Mouse (Mus musculus) lung, postnatal 36 days (tissue): ENCODE data around the gene BC030499.

ENCODE experiments used
- DNase-seq: peaks from one replicate; pipeline ENCODE4 v3.0.0; 2022; ENCODE audit warnings: mixed read lengths

Gene BC030499

DNA sequence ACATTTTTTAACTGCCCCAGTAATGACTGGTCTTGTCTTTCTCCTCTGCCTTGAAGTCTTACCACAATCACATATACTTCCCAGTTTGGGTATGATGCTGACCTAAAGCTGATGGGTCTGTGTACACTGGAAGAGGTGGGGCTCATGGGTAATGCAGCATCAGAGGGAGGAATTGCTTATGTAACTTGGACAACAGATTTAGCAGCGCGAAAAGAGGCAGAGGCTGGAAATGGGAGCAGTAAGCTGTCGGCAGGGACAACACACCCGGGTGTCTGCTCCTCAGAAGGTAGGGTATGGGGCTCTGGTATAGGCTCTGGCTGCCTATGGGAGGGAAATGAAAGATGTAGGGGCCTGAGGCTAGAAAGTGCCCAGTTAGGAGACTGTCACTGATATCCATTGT lies at the start of gene BC030499:
Gene BC030499, plus strand, starts transcription at position 188 of the 400 bp plus-strand sequence.
- DNase-seq = no peak

DNA sequence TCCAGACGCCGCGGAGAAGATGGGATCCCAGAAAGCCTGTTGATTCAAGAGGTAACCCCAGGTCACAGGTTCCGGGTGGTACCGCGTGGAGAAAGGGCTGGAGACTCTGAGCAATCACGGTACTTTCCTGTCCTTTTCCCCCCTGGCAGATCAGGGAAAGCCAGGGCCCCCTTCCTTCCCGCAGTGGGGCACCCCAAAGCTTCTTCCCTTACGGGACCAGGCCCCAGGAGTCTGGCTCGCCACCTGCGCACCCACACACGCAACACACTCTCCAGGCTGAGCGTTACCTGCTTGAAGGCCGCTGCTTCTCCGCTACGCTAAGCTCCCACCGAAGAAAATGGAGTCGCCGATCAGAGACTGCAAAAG lies 45.4 kb upstream of the BC030499 start:
- DNase-seq = no peak

DNA sequence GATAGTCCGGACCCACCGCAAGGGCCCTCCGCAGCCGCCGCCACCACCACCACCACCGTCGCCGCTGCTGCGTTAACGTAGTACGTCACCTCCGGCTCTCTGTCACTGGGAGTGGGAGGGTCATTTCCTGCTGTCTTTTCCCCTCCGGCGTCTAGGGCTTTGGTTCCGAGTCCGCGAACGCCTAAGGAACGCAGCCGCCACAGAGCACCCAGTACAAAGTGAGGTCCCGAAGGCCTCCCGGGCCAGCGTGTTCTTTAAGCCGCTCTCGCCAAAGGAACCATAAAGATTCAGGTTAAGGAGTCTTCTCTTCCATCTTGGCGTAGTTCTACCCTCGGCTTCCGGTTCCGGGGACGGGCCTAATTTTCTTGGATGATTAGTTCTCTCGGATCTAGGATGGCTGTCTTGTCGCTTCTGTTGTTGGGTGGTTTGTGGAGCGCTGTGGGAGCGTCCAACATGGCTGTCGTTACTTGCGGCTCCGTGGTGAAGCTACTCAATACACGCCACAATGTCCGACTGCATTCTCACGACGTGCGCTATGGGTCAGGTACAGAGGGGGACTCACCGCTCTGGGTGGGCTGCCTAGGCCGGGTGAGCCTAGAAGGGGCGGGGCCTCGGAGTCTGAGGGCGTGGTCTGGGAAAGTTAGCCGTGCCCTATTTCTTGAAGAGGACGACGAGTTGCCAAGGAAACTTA lies 44.9 kb upstream of the BC030499 start, which contains the start of the genes Sdf2 and Supt6:
Gene Sdf2, plus strand, starts transcription at position 120 of the 691 bp plus-strand sequence.
Gene Supt6, minus strand, starts transcription at position 361 of the 691 bp plus-strand sequence.
- DNase-seq = peak; percentile 96

DNA sequence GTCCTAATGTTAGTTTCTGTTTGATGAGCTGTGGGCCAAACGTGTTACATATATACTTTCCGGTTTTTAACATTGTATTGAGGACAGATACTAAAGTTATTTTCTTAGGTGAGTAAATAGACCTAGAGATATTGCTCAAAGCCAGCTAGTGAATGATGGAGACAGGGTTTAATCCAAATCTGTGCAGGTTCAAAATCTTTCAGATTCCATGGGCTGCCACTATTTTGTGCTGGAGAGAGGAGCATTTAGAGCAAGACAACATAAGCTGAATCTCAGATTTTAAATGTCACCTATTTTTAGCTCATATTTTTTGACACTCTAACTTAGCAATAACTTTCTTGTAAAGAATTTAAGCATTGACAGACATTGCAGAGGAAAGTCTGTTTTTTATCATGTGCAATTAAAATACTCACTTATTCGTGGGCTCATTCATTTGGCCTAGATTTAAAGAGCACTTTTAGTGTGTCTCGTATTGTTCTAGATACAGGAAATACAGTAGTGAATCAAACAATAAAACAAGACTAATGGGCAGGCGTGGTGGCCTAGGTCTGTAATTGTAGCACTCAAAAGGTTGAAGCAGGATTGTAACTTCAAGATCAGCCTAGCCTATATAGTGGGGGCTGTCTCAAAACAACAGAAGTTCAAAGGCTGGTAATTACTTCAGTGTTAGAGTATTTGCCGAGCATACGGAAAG lies 44.2 kb upstream of the BC030499 start:
- no peak for DNase-seq

DNA sequence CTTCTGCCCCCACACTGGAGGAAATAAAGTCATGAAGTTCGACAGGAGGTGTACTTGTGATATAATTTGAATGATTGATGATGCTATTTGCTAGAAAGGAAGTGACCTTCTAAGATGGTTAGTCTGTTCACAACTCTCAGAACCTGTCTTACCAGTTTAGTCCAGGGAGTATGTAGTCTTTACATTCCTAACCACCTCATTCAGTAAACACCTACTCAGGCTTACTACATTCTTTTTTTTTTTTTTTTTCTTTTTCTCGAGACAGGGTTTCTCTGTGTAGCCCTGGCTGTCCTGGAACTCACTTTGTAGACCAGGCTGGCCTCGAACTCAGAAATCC lies 43.7 kb upstream of the BC030499 start:
- DNase-seq = no peak

DNA sequence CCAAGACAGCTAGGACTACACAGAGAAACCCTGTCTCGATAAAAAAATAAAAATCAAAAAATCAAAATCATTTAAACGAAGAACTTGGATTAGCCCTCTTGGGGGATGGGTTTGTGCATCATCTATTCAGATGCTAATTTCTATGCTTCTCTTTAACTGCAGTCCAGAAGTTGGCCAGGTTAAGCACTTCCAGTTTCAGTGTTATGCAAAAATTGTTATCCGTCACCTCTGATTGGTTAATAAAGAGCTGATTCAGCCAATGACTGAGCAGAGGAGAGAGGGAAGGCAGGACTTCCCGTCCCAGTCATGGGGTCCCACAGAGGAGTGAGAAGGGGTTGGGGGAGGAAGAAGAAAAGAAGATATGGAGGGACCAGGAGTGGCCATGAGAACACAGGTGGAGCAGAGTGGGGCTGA lies 42.9 kb upstream of the BC030499 start:
- DNase-seq = no peak

DNA sequence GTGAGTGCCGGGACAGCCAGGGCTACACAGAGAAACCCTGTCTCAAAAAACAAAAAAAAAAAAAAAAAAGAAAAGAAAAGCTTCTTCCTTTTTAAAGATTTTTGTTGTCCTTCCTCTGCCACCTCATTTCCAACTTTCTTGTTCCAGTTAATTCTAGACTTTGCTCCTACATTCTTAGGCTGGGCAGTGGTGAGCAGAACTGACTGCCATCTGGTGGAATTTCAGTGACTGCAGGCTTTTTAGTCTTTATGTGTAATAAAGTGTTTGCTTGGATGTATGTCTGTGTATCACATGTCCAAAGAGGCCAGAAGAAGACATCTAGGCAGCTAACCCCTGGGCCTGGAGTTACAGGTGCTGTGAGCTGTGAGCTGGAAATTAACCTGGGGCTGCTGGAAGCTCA lies 34.0 kb upstream of the BC030499 start:
- no peak for DNase-seq

DNA sequence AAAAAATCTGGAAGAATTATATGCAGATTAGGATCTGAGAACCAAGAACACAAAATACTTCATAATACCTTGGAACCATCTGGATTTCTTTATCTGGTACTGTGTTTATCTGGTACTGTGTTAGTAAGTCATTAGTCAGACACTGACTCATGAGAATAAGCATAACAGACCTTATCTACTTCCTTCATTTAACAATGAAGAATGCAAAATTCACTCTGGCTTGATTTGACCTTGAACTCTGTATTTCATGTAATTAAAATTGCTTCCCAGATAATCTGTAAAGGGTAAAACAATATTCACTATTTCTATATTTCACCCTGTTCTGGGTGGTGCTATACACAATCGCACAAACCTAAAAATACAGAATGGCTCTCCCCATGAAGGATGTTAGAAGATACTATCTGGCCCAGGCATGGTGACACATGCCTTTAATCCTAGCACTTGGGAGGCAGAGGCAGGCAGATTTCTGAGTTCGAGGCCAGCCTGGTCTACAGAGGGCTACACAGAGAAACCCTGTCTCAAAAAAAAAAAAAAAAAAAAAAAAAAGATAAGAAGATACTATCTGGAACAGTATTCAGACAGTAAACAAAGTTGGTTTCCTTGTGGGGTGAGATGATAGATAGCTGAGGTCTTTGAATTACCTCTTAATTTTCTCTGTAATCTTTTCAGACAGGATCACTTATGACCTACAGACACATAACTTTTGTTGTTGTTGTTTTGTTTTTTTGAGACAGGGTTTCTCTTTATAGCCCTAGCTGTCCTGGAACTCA lies 30.0 kb upstream of the BC030499 start:
- no peak for DNase-seq

DNA sequence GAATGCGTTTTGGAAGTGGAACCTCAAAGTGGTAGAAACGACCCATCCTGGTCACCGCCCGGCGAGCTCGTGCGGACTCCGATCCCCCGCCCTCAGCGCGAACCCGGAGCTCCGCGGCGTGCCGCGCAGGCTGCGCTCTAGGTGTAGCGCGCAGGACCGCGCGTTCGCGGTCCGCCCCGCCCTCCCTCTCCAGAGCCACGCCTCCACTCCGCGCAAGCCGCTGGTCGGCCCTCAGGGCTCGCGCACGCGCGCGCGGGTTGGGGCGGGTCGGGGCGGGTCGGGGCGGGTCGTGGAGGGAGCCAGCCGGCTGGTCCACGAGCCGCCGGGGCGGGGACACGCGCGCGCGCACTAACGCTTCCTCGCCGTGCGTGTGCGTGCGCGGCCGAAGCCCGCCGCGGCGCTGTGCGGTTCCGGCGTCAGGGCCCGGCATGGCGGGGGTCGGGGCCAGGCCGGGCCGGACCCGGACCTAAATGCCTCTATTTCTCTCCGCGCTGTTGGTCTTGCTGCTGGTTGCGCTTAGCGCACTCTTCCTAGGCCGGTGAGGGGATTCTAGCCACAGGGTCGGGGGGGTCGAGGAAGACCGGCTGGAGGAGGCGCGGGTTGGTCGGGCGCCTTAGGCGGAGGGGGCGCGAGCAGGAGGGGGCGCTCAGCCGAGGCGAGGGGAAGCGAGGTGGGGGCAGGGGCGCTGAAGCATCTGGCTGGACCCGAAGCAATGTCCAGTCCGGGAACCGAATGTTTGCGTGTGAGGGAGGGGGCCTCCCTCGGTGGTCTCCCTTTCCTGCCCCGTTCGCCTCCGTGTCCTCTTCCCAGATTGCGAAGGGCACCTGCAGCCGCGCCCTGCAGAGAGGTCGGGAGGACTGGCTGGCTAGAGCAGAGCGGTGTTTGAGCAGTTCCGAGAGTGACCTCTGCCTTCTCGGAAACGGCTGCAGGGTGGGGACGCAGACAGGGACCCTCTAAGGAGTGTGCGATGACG lies 29.0 kb upstream of the BC030499 start, which contains the start of gene 2610507B11Rik:
Gene 2610507B11Rik, plus strand, starts transcription at position 373 of the 973 bp plus-strand sequence.
- peak; percentile 93 for DNase-seq

DNA sequence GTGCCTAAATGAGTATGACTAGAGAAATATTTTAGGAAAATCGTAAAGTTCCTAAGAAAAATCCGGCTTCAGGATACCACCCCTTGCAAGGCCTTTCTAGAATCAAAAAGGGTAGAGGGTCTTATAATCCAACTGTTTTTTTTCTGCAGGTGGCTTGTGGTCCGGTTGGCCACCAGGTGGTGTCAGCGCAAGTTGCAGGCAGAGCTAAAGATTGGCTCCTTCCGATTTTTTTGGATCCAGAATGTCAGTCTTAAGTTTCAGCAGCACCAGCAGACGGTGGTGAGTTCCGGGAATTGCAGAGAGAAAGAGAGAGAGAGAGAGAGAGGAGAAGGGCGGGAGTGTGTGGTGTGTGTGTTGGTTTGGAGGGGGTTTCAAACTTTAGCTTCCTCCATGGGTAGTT lies 28.1 kb upstream of the BC030499 start:
- DNase-seq = peak; percentile 74

DNA sequence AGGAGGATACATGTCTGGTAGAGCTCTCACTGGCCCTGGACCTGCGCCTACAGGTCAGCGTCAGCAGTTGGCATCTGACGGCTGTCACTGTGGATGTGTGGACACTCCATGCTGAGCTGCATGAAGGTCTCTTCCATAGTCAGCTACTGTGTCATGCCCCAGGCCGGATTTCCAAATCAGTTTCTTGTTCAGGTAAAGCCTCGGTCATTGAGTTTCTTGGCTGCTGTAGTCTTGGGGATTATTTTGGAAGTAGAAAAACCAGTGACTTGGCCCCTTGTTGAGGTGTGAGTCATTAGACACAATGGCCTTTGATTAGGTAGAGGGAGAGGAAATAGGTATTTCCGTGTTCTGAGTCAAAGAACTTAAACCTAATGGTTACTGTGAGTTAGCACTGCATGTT lies 25.1 kb upstream of the BC030499 start:
- DNase-seq = no peak

DNA sequence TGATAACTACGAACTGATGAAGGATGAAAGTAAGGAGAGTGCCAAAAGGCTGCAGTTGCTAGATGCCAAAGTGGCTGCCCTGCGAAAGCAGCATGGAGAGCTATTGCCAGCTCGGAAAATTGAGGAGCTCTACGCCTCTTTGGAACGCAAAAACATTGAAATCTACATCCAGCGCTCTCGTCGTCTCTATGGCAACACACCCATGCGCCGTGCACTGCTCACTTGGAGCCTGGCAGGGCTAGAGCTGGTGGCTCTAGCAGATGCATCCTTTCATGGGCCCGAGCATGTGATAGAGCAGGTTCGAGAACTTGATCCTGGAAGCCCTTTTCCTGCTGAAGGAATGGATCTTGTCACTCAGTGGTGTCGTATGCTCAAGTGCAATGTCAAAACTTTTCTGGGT lies 18.7 kb upstream of the BC030499 start:
- no peak for DNase-seq

DNA sequence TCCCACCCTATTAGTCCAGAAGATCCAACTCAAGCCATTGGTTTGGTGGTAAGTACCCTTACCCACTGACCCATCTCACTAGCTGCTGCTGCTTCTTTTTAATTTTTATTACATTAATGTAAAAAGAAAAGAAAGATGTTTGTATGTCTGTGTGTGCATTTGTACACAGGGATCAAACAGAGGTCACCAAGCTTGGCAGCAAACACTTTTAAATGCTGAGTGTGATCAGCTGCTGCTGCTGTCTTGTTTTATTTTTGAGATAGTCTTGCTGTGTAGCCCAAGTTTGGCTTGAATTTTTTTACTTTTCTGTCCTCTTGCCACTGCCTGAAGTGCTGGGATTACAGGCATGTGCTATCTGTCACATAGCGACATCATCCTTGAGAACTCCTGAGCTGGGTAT lies 15.0 kb upstream of the BC030499 start:
- DNase-seq = no peak

DNA sequence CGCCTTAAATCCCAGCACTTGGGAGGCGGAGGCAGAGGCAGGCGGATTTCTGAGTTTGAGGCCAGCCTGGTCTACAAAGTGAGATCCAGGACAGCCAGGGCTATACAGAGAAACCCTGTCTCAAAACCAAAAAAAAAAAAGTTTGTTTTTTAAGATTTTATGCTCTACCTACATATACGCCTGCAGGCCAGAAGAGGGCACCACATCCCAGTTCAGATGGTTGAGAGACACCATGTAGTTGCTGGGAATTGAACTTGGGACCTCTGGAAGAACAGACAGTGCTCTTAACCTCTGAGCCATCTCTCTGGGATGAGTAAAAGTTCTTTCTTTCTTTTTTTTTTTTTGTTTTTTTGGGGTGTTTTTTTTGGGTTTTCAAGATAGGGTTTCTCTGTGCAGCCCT lies 14.5 kb upstream of the BC030499 start:
- DNase-seq = peak; percentile 13

DNA sequence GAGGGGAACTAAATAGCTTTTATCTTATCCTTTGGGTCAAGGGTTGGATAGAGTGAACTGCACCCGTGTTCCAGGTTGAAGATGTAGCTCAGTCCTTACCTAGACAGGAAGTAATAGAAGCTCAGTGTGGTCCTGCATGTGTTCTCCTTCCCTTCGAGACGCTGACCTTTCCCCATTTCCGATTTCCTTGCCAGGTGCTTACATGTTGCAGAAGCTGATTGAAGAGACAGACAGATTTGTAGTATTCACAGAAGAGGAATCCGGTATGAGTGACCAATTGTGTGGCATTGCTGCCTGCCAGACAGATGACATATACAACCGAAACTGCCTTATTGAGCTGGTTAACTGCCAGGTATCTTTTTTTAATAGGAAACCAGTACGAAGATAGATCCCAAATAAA lies 11.8 kb upstream of the BC030499 start:
- DNase-seq = no peak

DNA sequence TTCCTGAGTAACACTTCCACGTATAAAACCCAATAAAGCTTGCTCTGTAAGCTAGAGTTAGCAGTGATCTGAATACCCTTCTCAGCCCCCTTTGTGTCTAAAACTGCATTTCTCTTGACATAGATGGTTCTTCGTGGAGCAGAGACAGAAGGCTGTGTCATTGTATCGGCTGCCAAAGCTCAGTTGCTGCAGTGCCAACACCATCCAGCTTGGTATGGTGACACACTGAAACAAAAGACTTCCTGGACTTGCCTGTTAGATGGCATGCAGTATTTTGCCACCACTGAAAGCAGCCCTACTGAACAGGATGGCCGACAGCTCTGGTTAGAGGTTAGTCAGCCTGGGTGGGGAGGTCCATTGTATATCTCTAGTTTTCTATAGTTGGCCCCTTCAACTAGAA lies 11.1 kb upstream of the BC030499 start:
- no peak for DNase-seq

DNA sequence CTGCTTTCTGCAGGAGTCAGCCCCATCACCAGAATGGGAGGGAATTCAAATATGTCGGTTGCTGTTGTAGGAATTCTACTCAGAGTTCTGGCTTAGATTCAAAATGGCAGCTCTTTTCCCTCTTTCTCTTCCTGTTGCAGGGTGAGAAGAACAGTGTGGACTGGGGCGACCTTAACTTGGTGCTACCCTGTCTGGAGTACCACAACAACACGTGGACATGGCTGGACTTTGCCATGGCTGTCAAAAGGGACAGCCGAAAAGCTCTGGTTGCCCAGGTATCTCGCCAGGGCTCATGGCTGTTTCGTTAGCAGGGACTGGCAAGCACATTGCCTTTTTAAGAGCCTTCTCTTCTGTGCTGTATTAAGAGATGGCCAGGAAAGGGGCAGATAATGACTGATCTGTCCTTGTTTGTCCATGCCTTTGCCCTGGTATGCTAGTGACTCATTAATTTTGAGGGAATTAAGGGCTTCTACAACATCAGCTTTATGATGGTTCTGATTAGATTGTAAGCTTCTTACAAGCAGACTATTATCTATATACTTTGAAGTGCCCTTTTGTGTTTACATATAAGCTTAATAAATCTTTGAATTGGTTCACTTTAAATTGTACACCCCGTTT lies 1.4 kb upstream of the BC030499 start:
- DNase-seq = no peak

DNA sequence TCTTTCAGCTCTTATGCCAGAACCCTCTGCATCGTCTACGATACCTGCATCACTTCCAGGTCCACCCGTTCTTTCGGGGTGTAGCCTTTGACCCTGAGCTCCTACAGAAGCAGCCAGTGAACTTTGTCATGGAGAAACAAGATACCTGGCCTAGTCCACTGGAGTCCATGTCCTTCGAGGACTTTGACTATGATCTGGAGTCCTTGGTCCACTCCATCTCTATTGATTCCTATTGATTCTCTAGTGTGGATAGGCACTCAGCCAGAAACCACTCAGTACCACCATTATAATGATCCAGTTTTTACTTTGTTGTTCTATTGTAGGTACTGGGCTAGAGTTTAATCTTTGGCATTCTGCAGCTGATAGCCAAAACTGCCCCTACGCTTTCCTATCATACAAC lies 3.9 kb downstream of the BC030499 start:
- DNase-seq = no peak

DNA sequence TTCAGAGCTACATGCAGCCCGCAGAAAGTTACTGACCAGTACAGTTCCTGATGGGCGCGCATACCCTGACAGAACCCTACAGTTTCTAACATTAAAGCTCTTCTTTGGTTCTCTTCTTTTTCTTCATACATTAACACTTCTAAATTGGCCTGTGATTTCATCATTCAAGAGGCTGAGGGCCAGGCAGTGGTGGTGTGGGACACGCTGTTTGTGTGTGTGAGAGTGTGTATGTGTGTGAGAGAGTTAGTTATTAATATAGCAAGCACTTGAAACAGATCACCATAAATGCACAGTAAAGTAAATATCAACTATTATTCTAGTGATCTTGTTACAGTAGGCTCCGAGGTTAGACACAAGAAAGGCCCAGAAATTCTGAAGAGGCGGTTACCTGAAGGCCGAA lies 10.3 kb downstream of the BC030499 start:
- peak; percentile 4 for DNase-seq

DNA sequence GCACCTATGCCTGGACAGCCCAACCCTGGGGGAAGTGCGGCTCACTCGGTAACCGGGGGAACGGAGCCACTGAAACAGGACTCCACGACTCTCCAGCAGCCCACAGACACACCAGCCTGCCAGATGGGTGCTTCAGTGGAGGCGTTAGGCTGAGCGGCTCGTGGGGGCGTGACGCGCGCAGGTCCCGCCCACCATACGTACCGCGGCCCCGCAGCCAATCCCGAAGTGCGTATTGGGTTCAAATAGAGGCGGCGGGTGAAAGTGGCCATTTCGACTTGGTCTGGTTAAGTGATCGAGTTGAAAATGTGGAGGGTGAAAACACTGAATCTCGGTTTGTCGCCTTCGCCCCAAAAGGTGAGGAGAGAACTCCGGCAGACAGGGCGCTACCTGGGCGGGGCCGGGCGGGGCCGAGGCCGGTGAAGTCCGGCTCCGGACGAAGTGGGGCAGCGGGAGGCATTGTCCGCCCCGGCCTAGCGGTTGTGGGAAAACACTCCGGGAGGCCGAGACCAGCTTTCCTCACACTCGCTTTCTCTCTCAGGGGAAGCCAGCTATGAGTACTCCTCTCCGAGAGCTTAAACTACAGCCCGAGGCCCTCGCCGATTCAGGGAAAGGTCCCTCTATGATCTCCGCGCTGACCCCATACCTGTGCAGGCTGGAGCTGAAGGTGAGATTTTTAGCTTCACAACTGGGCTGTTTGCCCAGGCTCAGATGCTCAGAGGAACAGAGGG lies 10.9 kb downstream of the BC030499 start, which contains the start of gene Spag5:
Gene Spag5, plus strand, starts transcription at position 173 of the 728 bp plus-strand sequence.
- peak; percentile 93 for DNase-seq

DNA sequence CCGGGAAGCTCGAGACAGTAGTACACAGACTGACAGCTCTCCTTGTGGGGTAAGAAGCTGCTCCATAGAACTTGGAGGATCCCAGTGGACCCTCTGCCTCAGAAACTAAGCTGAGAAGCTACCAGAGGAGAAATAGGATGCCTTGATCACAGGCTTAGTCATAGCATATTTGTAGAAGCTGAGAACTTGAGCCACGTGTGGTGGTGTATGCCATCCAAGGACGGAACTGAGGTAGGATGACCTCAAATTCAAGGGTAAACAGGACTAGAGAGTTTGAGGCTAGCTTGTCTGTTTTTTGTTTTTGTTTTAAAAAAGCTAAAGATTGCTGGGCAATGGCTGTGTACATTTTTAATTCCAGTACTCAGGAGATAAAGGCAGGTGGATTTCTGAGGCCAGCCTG lies 14.6 kb downstream of the BC030499 start:
- DNase-seq = no peak
